Mouse (Mus musculus): ENCODE data around the gene Fgf2. TPM values are rescaled to one million over a fixed set of nuclear protein-coding genes. Genes with fewer than 3 reads are reported as not detected.

Fgf2 gene
- total RNA-seq (2015) (not detected in 2 replicates), total RNA-seq (2017) (0.10 and 0.21 TPM in 2 replicates)

DNA sequence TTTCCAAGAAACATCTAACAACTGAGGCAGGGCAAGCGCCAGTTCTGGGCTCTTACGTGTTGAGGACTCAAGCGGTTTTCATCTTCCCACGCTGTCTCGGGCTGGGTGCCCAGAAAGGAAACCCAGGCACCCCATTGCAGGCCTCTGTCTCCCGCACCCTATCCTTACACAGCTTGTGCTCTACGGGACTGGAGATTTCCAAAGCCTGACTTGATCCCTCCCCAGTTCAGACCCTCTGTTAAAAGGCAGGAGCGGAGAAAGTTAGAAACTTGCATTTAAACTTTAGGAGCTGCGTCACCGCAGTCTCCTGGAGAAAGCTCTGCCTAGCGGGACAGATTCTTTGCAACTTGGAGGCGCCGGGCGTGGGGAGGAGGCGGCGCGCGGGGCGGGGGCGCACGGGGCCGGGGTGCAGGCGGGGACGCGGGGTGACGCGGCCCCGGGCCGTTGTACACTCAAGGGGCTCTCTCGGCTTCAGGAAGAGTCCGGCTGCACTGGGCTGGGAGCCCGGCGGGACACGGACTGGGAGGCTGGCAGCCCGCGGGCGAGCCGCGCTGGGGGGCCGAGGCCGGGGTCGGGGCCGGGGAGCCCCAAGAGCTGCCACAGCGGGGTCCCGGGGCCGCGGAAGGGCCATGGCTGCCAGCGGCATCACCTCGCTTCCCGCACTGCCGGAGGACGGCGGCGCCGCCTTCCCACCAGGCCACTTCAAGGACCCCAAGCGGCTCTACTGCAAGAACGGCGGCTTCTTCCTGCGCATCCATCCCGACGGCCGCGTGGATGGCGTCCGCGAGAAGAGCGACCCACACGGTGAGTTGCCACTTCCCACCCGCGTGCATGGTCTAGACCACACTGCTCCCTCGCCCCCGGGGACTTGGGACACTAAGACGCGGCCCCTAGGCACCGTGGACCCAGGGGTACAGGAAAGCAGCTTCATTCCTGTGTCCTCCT is at the start of gene Fgf2:
Gene Fgf2, plus strand, starts transcription at position 126 of the 945 bp plus-strand sequence.
- no peak for ATAC-seq (replicated peaks; ENCODE audit: poor library complexity)

DNA sequence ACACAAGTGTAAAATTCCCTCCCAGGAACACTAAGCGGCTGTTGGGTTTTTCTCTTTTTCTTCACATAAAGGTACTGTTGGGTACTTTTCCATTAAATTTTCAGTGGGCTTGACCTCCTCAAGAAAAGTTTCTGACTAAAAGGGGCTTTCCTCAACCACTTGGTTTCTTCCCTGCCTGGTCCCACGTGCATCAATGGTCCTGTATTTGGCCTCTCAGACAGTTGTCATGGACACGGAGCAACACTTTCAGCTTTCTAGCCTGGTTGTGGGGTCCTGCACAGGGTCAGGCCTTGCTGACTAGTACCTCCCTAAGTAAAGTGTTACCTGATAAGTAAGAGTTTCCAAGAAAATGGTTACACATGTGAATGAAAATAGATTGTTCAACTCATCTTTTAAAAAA is 48.7 kb upstream of the Fgf2 start:
- no peak for ATAC-seq (replicated peaks; ENCODE audit: poor library complexity)

DNA sequence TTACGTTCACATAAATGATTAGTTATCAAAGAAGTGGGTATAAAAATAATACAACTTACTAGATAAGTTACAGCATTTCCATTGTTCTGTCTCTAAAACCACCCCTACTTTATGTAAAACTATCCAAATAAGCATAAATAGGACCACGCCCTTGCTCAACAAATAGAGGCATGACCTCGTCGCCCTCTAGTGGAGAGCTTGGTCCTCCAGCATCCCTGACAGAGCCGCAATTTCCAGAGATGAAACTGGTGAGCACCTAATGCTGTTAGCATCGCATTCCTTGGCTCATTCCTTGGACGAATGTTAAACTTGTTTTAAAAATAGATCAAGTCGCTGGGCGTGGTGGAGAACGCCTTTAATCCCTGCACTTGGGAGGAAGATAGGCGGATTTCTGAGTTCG is 45.5 kb upstream of the Fgf2 start:
- ATAC-seq (replicated peaks; ENCODE audit: poor library complexity) = peak; percentile 94

DNA sequence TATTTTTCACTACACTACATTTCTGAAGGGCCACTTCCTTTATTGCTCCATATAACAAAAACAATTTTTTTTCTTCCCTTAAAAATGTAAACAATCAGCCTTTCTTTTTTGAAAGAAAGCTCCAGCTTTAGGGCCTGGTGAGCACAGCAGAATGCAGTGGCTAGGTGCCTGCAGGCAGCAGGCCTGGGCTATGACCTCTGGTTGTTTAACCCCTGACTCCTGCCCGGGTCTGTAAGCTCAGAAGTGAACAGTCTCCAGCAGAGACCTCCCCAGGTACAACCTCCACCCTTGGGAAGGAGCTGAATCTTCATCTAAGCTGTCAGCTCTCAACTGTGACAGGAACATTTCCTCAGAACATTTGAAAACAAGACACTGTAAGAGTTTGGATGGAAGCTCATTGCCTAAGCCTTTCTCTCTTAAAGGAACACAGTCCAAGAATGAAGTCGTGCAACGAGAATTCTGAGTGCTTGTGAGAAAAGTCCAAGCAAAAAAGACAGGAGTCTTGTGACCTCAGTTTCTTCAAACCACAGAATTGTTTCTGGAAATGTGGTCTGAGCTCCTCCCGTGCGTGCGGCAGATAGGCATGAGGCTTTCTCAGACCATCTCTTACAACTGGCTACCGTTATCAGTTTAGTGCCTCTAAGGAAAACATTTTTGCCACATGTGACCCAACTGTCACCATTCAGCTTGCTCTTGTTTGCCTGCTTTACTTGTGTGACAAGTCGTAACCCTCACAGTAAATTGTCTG is 44.6 kb upstream of the Fgf2 start:
- ATAC-seq (replicated peaks; ENCODE audit: poor library complexity) = peak; percentile 91

DNA sequence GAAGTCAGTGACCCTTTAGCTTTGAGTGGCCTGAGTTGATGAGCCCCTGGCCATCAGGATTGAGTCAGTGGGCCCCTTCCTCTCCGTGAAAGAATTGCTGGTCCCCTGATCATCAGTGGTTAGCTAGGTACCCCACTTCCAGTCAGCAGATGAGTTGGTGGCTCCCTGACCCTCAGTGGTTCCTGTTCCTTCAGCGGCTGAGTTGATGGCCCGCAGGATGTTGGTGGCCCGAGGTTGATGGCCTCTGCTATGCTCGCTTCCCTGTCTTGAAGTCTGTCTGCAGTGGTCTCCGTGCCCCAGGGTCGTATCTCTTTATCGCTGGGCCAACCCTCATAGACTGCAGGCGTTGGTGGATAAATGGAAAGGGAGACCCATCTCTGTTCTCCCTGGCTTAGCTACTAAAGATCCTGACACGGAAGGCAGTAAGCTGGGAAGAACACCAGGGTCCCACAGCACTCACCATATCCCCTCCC is 36.2 kb upstream of the Fgf2 start:
- ATAC-seq (replicated peaks; ENCODE audit: poor library complexity) = peak; percentile 24

DNA sequence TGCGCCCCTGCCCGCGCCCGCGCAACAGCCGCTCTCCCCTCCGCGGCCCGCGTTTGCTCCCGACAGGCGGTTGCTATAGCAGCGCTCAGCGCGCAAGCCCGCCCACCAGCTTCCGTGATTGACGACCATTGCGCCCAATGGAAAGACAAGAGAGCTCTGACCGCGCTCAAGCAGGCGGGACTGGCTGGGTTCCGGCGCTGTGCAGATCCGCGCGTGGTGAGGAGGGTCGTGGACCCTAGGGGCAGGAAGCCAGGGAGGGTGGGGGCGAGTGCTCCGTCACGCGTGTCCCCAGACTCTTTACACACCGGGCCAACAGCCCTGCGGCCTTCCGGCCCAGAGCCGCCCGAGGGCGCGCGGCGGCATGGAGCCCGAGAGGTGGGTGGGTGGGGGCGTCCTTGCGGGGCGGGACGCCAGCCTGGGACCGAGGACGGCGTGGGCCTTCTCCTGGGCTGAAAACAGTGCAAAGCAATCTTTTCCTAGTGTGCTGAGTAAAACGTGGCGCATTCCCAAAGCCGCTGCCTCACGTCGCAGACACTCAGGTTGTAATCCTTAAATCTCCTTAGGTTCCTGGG is 35.7 kb upstream of the Fgf2 start, which contains the start of the genes Bbs12 and Cetn4:
Gene Bbs12, plus strand, starts transcription at position 185 of the 572 bp plus-strand sequence.
Gene Cetn4, minus strand, starts transcription at position 339 of the 572 bp plus-strand sequence.
- peak; percentile 98 for ATAC-seq (replicated peaks; ENCODE audit: poor library complexity)

DNA sequence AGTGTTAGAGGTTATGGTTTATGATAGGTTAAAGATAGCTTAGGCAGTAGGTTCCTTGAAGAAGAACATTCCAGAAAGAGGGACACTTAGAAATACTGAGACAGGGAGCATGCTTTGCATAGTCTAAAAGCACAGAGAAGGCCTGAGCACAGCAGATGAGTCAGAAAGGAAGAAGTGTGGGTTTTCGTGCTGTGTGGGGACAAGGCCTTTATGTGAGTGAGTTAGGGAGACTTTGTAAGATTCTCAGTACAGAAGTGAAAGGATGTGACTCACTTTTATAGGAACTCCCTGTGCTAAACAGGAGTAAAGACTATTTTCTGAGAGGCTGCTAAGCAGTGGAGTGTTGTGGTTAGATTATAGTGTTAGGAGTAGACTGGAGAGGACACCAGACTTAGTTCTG is 34.8 kb upstream of the Fgf2 start:
- peak; percentile 42 for ATAC-seq (replicated peaks; ENCODE audit: poor library complexity)

DNA sequence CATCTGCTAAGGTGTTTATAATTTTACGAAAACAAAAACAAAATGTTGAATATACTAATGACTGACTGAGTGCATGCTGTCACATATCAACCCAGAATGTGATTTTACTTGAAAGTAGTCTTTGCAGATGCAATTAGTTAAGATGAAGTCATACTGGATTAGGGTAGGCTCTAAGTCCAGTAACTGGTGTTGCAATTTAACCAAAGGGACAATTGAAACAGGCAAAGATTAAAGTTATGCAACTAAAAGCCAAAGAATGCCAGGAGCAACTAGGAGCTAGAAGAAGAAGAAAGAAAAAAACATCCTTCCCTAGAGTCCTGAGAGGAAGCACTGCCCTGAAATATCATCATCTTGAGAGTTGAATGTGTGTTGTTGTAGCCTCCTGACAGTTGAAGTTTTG is 31.9 kb upstream of the Fgf2 start:
- ATAC-seq (replicated peaks; ENCODE audit: poor library complexity) = no peak

DNA sequence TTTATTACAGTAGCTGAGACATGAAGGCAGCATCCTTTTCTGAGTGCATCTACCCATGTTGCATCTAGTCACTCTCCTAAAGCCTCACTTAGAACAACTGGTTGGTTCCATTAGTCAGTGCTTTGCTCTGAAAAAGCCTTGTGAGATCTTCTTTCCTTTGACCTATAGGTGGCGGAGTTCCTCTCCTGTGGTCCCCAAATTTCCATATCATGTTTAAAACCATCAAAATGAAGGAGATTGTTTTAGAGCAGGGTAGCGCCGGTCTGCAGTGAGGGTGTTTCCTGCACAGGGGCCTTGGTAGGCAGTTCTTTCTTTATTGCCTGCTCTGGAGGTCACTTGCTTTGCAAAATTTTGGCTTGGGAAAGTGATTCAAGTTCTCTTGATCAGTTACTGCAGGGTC is 23.8 kb upstream of the Fgf2 start:
- peak; percentile 78 for ATAC-seq (replicated peaks; ENCODE audit: poor library complexity)

DNA sequence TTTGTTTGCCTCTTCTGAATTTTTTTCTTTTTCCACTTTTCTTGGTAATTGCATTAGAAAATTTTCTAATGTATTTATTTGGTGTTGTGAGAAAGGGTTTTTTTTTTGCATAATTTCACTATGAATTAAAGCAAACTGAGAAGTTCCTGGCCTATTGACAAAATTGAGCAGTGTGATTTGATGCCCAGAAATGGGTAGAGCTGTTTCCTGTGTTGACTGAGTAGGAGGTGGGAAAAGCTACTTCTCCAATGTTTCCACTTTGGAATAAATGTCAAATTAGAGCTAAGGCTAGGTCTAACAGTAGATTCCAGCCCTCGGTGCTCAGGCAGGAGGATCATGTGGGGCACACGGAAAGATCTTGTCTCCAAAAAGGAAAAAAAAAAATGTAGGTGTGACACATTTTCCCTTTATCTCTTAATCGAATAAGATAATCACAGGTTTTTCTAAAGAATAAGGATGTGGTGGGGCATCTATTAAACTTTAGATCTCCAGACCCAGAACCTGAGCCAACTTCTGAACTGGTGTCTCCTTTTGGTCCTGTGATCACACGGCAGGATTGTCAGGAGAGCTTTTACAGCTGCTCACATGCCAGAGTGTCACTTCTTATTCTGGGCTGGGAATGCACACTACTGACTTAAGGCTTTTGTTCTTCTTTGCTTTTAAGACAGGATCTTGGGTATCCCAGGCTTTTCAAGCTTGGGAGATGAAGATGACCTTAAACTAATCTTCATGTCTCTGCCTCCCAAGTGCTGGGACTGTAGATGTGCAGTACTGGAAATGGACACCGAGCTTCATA is 22.6 kb upstream of the Fgf2 start:
- no peak for ATAC-seq (replicated peaks; ENCODE audit: poor library complexity)

DNA sequence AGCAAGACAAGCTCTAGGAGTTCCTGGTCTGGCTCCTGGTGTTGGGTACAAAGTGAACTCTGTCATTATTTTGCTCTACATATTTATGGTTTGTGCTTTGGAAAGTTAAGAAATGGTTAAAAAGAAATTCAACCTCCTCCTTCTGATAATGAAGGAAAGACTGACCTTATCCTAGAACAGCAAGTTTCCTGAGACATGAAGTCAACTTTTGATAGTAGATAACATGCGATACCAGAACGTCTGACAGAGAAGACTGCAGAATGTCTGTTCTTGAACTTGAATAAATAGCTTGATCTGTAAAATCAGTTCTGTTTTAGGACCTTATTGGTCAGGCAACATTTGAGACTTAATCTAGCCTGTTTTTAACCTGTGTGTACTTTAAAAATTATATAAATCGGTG is 21.5 kb upstream of the Fgf2 start:
- 0 out of 2 replicates have a peak, but pooled peaks have one; percentile 10 for ATAC-seq (replicated peaks; ENCODE audit: poor library complexity)

DNA sequence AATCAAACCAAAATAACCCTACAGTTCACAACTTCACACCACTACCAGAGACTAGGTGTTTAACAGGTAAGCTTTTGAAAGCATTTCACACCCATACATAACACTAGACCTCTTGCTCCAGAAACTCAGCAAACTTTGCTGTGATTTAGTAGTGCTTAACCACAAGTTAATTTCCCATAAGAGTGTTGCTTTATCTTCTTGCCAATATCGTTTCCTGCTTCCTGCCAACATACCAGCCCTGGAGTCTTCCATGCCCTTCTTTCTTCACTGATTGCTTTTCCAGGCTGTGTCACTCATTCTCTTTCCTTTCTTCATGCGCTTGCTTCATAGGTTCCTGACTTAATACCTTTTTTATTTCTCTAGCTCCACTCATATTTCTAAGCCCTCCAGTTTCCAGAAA is 19.7 kb upstream of the Fgf2 start:
- no peak for ATAC-seq (replicated peaks; ENCODE audit: poor library complexity)

DNA sequence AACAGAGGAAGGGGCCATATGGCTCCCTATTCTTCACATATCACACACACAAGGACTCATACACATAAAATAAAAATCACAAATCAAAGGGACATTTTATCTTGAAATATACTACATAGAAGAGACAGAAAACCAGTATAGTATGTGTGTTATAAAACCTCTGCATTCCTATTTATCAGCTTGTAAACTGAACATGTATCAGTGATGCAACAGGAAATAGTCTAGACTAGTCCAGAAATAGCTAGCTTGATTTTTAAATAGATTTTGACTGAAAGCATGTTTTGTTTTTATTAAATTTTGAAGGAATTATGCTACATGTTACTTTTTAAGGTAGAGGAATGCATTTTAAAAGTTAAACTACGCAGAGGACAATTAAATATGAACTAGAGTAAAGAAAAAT is 18.2 kb upstream of the Fgf2 start:
- ATAC-seq (replicated peaks; ENCODE audit: poor library complexity) = no peak

DNA sequence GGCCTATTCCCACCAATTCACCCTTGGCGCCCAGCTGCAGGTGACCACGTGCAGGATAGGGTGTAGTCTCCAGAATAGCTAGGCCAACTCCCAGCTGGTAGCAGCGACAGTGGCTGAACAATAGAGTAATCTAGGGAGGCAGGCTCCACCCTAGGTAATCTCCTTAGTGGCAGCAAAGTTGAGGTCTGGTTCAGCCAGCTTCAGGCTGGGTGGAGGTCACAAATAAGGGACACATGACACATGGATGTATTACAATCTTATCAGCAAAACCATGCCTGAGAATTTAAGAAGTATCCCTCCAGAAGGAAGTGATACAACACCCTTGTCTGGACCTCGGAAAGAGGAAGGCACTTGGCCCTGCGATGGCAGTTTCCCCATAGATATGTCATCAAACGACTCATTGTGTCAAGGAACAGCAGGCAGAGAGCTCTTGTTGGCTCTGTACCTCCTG is 16.1 kb upstream of the Fgf2 start:
- ATAC-seq (replicated peaks; ENCODE audit: poor library complexity) = peak; percentile 95

DNA sequence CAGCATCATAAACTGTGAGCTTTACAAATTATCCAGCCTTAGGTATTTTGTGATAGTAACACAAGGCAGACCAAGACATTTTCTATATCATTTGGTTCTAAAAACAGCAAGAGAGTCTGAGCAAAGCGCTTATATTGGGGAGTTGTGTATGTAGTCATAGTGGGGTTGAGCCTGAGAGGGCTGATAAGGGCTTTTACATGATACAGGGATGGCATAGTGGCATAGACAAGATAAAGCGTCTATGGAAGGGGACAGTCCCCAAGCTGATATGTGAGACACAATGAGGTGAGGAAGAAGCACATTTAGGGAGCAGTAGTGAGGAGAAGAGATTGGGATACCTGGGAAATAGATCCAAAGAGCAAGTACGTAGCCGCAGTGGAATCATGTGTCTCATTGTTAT is 14.1 kb upstream of the Fgf2 start:
- 0 out of 2 replicates have a peak, but pooled peaks have one; percentile 16 for ATAC-seq (replicated peaks; ENCODE audit: poor library complexity)

DNA sequence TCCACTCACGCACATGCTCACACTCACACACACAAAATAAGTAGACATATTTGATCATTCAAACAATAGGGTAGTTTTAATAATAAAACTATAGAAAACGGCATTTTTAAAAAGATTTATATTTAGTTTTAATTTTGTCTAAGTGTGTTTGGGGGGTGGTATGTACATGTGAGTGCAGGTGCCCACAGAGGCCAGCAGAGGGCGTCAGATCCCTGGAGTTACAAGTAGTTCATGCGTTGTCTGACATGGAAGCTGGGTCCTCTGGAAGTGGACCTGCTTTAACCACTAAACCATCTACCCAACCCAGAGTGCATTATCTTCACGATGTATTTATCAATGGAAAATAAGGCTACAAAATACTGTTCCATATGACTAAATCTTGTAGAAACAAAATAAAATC is 7.0 kb upstream of the Fgf2 start:
- peak; percentile 87 for ATAC-seq (replicated peaks; ENCODE audit: poor library complexity)

DNA sequence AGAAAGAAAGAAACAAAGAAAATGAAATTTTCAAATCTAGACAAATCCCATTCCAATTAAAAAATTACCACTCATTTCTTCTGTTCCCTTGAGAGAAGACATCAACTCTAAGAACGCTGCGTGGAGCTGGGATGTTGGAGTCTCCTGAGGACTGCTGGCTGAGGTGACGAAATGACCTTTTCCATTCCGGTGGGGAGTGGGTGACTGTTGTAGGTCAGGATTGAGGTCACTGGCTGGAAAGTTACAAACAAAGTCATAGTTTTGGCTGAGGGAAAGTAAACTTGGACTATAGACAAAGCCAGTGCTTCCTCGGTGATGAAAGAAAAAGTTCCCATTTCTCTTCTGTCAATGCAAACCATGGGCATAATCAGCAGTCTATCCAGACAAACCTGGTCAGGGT is 5.3 kb upstream of the Fgf2 start:
- ATAC-seq (replicated peaks; ENCODE audit: poor library complexity) = no peak

DNA sequence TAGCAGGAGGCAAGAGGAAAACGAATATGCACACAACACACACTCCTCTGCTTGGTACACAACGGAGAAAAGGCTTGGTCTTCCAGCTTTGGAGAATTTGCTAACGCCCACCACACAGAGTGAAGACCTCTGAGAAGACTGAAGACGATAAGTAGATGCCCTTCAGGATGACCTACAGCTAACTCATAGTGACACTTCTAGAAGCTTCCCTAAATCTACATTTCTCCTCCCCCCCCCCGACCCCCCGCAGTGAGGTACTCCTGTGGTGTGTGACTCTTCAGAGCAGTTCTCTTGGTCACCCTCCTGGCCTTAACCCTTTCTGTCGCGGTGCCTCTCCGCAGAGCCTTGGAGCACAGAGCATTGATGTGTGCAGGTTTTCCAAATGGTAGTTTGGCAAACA is 475 bp upstream of the Fgf2 start:
- ATAC-seq (replicated peaks; ENCODE audit: poor library complexity) = 0 out of 2 replicates have a peak, but pooled peaks have one; percentile 6

DNA sequence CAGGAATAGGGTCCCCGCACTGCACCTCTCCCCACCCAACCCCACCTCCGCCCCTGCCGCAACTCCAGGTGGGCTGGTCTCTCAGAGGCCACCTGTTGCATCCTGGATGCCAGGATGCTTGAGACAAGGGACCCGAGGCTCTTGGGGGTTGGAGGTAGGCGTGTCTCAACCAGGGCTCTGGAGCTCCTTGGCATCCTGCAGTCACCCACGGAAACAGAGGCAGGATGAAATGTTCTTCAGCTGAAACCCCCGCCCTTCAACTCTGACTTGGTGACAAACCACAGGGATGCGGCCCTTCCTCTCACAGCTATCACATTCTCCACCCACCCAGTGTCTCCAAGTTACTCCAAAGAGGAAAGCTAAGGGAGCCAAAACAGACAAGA is 1.0 kb downstream of the Fgf2 start:
- no peak for ATAC-seq (replicated peaks; ENCODE audit: poor library complexity)

DNA sequence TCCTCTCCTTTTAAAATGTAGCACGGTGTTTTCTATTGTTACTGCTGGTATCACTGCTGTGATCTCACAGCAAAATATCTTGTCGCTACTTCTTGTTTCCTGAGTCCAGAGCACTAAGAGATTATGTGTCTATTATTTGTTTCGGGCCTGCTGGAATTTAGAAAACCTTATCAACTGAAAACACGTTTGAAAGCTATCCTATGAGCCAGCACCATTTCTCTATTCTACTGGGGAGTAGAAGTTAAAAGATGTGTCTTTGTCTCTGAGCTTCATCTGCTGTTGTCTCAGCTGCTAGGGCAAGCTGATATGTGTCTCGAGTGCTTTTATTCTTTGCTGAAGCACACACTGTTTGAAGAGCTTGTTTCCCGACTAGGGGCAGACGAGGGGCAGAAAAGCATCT is 2.2 kb downstream of the Fgf2 start:
- peak; percentile 80 for ATAC-seq (replicated peaks; ENCODE audit: poor library complexity)

All from megakaryocyte progenitor cell, adult 5-6 weeks (primary cell).